Mouse (Mus musculus) brain, embryonic 14.5 days (tissue): ENCODE results near the gene Kcnh3. TPM values are rescaled to one million over a fixed set of nuclear protein-coding genes. Genes with fewer than 3 reads are reported as not detected.
"Not testable (repeated sequence)": the region's sequence is repeated elsewhere in the genome, so short reads cannot be mapped to it uniquely, and the experiment has no call there.

Experiments
- DNase-seq: peaks from one replicate; pipeline ENCODE4 v3.0.0-alpha.2; 2011; ENCODE audit warnings: low read depth
- CTCF ChIP-seq: fragments of 200-500 bp; IDR thresholded peaks from 2 replicates; pipeline ENCODE4 v1.5.1; 2012; ENCODE audit warnings: inconsistent platforms, mild to moderate bottlenecking, moderate library complexity, borderline replicate concordance; ENCODE audit not compliant: insufficient read depth, insufficient read length; ENCODE audit errors: extremely low read depth
- POLR2A ChIP-seq: fragments of 200-500 bp; IDR thresholded peaks from 2 replicates; pipeline ENCODE4 v1.6.1; 2012; ENCODE audit warnings: mild to moderate bottlenecking, inconsistent platforms, borderline replicate concordance; ENCODE audit not compliant: poor library complexity, insufficient read depth, insufficient read length, severe bottlenecking; ENCODE audit errors: extremely low read depth
- polyA plus RNA-seq: library from polyadenylated mRNA; depleted of rRNA; stranded (reverse); fragments of >200 nt; gene quantifications from 2 replicates; pipeline ENCODE4 v1.2.3, GENCODE M21; 2012

Gene Kcnh3
- polyA plus RNA-seq, 1 experiment, result 3.0 TPM

DNA sequence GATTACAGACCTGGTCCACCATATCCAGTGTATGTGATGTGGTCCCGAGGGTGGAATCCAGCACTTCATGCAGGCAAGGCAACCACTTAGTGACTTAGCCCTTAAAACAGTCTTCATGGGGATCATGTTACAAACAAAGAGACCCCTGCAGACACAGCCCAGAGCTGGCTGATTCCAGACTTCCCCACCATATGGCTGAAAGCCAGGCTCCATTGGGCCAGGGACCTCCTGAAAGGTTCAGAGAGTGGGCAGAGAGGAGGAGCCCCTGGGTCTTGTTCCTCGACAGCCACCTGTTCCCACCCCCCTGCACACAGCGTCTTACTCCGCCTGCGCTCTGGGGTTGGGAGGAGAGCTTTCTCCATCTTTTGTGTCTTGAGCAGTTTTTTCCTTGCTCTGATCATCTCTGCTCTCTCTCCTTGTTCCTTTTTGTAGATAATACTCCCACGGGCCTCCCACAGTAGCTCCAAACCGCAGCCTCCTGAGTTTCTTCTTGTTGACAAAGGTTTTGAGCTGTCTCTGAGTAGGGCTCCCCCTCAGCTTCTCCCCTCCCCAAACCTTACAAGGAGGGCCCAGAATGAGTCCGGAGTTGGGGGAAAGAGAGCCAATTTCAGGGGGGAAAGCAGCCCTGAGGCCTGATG, 3.2 kb upstream of the Kcnh3 start:
- TF ChIP-seq CTCF (no peak), POLR2A (no peak)
- DNase-seq, result peak; percentile 29

DNA sequence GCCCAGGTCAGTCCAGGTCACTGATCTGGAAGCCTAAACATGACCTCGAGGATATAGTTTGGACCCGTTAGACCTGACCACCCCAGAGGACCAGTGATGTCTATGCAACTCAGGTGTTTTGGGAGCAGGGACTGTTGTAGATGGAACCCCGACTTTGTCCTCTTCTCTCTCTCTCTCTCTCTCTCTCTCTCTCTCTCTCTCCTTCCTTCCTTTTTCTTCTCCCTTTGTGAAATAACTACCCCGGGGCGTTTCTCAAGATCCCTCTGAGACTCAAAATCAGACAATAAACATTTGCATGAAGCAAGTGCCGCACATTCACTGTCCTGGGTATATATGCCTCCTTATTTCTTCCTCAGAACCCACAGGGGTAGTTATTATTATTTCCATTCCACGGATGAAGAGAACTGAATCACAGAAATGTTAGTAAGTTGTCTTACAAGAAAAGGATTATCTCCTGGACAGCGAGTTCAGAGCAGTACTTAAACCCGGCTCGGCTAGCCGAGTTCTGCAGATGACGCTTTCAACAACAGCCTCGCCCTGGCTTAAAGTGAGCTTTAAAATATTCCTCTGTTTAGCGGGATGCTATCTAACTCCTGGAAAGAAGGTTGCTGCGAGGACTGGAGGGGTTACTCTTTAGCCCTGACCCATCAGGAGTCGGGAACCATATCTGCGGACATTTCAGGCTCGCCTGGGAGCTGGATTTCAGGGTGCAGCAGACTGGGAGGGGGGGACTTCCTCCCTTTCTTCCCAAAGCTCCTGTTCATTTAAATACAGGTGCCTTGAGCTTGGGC, 1.7 kb upstream of the Kcnh3 start:
- no peak for DNase-seq

DNA sequence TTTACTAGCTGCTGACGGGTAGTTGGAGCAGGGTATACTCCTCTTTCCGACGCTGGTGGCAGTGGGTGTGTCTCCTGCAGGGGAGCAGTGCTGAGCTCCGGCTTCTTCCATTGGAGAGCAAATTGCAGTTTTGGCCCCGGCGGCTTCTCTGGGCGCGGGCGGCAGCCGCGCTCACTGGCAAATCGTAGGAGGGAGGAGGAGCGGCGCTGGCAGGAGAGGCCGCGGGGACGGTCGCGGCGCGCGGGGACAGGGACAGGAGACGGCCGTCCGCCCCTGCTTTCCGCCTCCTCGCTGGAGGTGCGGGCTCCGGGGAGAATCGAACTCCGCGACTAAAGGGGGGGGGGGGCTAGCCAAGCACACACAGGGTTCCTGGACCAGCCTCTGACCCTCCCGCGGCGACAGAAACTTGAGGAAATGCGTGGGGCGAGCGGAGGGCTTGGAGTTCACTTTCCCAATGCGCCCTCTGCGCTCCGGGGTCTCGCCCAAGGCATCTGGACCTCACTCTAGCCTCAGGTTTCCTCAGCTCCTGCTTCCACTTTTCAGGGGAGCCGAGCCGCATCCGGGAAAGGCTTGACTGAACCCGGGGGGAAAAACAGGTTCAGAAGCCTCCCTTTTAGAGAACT, 965 bp upstream of the Kcnh3 start:
- TF ChIP-seq CTCF (no peak), POLR2A (no peak)
- peak; percentile 56 for DNase-seq

More for the DNA sequence above, 1.7 kb upstream of the Kcnh3 start:
- TF ChIP-seq CTCF (no peak), POLR2A (no peak)

DNA sequence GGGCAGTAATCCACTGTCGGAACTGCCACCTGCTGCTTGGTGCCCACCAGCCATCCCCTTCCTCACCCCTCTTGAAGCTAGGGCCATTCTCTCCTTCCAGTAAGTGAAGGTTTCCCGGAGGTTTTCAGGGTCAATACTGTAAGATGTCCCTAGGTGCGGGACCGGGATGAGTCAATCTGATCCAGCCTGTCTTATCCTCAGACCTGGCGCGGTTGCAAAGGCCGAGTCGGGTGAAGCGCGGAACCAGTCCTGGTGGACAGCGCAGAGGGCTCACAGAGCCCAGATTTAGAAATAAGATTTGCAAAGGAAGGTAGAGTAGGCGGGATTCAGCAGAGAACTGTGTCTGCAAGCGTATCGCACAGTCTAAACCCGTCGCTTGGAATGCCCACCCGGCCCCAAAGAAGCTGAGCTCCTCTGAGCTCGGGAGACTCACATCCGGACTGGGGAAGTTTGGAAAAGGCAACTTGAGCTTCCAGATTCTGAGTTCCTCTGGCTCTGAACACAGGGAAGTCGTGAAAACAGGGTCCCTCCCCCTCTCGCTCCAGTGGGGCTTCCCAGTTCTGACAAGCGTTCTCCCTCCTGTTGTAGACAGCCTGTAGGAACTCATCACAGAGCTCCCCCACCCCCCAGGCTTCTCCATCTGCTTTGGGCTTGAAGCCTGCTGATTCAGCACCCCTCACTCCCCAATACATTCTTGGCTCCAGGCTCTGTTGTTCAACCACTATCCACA, 585 bp downstream of the Kcnh3 start:
- DNase-seq, result peak; percentile 85

DNA sequence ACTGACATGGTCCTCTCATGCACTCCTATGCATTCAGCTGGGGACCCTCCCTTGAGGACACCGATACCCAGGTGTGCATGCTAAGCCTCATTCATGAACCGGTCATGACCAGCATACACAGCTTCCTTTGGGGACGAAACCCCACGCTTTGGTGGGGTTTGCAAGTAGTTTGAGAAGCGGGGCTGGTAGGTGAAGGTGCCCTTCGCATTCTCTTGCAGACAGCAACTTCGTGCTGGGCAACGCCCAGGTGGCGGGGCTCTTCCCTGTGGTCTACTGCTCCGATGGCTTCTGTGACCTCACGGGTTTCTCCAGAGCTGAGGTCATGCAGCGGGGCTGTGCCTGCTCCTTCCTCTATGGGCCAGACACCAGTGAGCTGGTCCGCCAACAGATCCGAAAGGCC, 1.4 kb downstream of the Kcnh3 start:
- TF ChIP-seq CTCF (no peak), POLR2A (no peak)
- DNase-seq, result no peak

More for the DNA sequence above, 585 bp downstream of the Kcnh3 start:
- TF ChIP-seq CTCF, result no peak
- no peak for TF ChIP-seq POLR2A

DNA sequence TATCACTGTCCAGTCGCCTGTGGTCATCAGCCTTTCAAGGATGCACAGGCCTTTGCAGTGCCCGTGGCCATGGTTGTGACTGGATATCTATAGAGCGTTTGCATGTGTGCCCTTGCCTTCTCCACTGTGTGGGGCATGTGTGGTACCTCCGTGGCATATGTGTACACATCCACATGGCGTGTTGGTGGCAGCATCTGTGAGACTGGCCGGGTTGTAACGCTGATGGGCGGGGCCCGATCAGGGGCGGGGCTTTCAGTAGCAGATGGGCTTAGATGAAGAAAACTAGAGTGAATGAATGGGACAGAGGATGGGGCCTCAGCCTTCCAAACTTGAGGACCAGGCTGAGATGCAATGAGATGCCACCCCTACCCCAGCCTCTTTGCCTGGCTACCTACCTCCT, 7.3 kb downstream of the Kcnh3 start:
- no peak for DNase-seq
- TF ChIP-seq CTCF, result no peak
- TF ChIP-seq POLR2A, result no peak

DNA sequence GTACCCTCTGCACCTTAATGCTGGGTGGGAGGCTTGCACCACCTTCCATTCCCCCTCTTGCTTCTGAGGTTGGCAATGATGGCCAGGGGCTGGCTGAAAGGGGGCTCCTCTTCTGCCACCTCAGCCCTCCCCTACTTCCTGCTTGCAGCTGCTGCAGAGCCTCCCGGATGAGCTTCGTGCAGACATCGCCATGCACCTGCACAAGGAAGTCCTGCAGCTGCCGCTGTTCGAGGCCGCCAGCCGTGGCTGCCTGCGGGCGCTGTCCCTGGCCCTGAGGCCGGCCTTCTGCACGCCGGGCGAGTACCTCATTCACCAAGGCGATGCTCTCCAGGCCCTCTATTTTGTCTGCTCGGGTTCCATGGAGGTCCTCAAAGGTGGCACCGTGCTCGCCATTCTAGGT, 9.1 kb downstream of the Kcnh3 start:
- TF ChIP-seq CTCF (no peak), POLR2A (no peak)
- DNase-seq, result no peak

DNA sequence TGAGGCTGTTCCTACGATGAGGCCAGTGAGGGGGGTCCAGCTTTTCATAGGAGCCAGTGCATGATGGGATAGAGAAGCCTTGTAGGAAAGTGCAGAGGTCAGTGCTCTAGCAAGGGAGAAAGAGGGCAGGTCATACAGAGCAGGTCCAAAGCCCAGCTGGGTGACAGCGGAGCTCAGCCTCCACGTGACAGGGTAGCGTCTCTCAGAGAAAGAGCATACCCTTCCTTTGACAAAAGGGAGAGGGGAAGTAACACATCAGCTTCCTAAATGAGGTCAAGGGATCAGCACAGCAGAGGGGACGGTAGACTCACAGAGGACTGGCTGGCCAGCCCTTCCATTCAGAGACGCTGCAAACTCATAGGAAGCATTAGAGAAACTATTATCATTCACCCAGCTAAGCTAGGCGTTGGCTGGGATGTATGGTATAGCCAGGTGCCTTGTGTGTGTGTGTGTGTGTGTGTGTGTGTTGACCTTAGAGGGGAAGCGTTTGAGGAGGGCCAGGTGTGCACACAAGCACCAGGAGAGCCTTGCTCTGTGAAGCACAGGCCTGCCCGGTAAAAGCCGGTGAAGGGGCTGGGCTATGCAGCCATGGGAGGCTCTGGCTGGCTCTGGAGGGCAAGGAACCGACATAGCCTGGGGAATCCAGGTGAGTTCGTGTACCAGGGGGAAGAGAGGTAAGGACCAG, 9.8 kb downstream of the Kcnh3 start:
- DNase-seq, result no peak
- TF ChIP-seq CTCF, result no peak
- no peak for TF ChIP-seq POLR2A

DNA sequence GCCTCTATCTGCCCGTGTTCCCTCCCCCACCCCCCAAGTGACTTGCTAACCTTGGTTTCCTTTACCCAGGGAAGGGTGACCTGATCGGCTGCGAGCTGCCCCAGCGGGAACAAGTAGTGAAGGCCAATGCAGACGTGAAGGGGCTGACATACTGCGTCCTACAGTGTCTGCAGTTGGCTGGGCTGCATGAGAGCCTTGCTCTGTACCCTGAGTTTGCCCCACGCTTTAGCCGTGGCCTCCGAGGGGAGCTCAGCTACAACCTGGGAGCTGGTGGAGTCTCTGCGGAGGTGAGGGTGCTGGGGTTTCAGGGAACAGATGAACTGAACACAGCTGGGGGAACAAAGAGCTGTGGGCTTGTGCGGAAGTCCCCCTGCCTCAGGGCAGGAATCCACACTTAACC, 13.3 kb downstream of the Kcnh3 start:
- DNase-seq, result no peak
- TF ChIP-seq POLR2A, result no peak

DNA sequence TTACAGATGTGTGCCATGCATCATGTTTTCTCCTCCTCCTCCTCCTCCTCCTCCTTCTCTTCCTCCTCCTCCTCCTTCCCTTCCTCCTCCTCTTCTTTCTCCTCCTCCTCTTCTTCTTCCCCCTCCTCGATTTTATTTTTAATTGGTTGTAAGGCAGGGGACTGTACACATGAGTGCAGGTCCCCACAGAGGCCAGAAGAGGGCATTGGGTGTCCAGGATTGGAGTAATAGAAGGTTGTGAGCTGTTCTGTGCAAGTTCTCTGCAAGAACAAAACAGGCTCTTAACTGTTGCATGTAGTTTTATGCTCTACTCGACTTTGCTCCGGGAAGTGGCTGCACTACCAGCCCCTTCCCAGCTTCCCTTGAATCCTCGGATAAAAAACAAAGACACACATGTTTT, 15.5 kb downstream of the Kcnh3 start:
- TF ChIP-seq POLR2A (no peak), CTCF (no peak)
- peak; percentile 7 for DNase-seq

DNA sequence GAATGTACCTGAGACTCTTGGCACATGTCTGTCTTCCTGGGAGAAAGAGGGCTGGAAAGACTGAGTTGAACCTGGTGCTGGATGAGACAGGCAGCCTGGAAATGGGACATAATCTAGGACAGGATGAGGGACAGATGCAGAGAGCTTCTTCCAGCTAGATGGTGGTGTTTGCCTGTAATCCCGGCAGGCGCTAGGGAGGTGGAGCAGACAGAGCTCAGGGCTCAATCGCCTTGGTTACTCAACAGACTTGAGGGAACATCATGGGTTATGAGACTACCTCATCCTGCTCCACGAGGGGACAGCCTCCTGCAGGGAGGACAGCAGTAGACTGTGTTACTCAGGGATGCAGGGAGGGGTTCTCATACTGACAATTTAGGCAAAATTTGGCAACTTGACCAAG, 16.6 kb downstream of the Kcnh3 start:
- TF ChIP-seq POLR2A (no peak), CTCF (no peak)
- DNase-seq, result no peak

DNA sequence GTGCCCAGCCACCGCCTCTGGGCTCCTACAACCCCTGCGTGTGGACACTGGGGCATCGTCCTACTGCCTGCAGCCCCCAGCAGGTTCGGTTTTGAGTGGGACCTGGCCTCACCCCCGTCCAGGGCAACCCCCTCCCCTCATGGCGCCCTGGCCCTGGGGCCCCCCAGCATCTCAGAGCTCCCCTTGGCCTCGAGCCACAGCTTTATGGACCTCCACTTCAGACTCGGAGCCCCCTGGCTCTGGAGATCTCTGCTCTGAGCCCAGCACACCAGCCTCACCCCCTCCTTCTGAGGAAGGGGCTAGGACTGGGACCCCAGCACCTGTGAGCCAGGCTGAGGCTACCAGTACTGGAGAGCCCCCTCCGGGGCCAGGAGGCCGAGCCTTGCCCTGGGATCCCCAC, 17.4 kb downstream of the Kcnh3 start:
- DNase-seq, result no peak
- TF ChIP-seq CTCF, result no peak
- no peak for TF ChIP-seq POLR2A

DNA sequence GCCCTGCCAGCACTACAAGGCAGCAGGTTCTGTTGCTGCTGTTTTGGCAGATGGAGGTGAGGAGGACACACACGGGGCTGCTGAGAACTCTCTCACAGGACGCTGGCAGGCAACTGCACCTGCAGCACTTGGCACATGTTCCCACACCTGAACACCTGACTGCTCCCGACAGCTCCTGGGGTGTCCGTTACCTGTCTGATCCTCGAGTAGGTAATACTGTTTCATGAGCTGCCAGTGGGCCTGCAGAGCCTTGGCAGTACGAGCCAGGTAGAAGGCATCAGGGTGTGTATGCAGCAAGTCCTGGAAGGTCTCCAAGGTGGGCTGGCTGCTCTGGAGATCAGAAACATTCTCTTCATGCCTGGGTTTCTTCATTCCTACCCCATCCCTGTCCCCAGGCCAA, 22.1 kb downstream of the Kcnh3 start:
- not testable (repeated sequence) for DNase-seq
